Mouse (Mus musculus): ENCODE measurements around the gene Gm6793.

The Gm6793 gene

DNA sequence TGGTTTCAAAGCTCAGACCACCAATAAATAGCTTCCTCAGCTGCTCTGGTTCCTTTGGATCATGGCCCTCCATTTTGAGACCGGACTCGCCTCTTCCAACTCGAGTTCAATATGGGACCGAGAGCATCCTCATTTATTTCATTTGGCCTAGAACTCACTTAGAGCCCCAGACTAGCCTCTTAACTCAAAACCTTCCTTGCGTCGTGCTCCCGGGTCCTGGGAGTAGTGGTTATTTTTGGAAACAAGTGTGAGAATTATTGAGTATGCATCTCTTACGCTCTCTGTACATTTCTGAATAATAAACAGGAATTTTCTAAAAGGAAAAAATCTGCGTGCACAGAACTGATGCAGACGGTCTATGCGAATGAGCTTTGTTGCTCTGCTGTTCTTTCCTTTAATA lies at the start of gene Gm6793:
Gm6793 (minus strand) TSS at position 101 of the 400 bp plus-strand sequence.
- no peak for ATAC-seq (ENCODE audit: low TSS enrichment)

DNA sequence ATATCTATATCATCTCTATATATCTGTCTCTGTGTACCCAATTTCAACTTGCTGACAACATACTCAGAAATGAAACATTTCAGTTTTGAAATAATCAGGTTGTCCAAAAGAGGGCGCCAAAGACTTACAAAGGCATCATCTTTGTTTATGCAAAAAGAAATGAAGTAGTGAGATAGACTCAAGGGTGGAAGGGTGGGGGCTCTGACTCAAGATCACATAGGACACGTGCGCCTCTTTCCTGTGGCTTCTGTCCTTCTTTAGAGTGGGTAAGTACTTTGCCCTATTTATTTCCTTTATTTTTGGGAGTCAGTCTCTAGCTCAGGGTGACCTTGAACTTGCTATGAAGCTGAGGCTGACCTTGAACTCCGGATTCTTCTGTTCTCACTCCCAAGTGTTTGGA lies 46.5 kb upstream of the Gm6793 start:
- ATAC-seq (ENCODE audit: low TSS enrichment), result peak; percentile 44

DNA sequence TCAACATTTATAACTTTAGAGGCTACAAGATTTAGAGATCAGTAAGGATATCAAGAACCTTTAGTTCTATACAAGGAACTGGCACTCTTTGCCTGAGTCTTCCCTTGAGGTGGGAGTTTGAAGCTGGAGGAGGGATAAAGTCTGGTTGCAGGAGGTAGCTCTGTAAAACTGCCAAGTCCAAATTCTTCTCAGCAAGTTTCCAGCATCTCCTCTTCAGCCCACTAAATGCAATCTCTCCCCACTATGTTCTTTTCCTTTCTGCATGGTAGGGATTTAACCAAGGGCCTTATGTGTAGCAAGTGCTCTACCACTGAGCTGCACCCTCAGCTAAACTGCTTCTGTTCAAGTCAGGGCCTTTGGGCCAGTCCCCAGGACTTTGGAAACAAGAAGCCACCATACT lies 39.6 kb upstream of the Gm6793 start:
- ATAC-seq (ENCODE audit: low TSS enrichment), result peak; percentile 94

DNA sequence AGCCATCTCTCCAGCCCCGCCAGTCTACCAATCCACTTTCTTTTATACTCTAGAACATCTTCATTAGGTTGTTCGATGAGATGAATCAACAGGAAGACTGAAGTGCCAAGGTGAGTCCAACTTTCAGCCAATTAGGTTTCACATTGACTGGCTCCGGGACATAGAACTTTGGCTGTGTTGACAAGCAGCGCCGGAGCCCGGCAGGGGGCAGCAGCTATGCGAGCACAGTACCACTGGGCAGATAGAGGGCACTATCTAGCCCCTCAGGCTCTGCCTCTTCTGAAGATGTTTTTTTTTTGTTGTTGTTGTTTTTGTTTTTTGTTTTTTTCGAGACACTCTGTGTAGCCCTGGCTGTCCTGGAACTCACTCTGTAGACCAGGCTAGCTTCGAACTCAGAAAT lies 36.7 kb upstream of the Gm6793 start:
- no peak for ATAC-seq (ENCODE audit: low TSS enrichment)

DNA sequence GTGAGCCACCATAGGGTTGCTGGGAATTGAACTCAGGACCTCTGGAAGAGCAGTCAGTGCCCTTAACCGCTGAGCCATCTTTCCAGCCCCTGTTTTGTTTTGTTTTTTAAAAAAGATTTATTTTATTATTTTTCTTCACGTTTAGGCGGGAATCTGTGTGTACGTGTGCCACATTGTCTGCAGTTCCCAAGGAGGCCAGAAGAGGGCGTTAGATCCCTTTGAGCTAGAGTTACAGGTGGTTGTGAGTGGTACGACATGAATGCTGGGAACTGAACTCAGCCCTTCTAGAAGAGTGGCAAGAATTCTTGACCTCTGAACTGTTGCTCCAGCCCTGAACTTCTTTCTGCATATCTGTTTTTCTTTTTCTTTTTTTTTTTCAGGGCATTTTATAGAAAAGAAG lies 35.1 kb upstream of the Gm6793 start:
- no peak for ATAC-seq (ENCODE audit: low TSS enrichment)

DNA sequence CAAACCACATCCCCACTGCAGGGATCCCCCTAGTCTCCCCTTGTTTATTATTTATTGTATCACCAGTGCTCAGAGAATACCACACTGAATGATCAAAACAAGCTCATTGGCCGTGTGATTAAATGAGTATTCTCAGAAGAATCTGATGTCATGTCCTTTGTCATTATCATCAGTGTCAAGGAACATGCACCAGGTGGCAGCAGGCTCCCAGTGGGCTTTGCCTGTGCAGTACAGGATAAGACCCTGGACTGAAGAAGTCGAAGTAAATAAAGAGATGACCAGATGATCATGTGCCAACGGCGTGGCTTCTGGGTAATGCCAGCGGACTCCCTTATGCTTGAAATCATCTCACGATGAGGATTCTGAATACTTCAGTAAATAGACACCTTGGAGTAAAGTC lies 33.5 kb upstream of the Gm6793 start:
- ATAC-seq (ENCODE audit: low TSS enrichment), result no peak

DNA sequence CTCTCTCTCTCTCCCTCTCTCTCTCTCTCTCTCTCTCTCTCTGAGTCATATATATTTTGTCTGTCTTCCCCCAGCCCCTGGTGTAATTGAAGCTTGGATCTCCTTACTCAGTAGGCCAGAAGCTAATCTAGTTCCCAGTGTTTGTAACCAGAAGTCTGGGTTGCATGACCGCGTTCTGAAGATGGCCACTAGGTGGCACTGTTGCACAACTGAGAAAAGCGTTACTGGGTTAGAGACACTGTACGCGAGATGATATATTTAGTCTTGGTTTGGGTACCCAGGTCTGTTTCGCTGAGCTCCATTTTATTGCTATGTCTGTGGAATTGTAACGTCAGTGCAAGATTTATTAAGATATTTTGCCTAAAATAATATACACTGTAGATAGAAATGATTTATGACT lies 31.1 kb upstream of the Gm6793 start:
- peak; percentile 99 for ATAC-seq (ENCODE audit: low TSS enrichment)

DNA sequence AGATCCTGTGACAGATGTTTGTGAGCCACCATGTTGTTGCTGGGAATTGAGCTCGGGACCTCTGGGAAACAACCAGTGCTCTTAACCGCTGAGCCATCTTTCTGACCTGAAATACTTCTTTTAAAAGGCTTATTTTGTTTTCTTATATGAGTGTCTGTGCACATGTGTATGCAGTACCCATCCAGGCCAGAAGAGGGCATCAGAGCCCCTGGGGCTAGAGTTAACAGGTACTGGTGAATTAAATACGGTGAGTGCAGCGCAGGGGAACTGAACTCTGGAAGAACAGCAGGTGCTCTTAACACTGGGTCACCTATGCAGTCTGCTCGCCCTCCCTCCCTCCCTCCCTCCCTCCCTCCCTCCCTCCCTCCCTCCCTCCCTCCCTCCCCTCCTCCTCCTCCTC lies 30.3 kb upstream of the Gm6793 start:
- no peak for ATAC-seq (ENCODE audit: low TSS enrichment)

DNA sequence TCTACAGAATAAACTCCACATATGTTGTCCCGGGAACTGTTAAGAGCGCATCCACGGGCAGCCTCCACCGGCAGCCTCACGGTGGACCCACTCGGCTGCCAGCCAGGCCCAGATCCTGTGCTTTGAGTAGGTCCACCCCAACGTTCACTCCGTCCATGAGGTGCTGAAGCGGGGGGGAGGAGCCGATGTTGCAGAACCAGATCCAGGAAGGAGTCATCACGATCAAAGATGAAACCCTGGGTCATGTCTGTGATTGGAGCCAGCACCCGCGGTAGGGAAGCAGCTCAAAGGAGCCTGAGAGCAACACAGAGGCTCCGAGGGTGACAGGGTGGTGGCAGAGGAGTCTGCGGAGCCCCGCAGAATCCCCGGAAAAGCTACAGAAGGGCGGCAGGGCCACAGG lies 22.7 kb upstream of the Gm6793 start:
- no peak for ATAC-seq (ENCODE audit: low TSS enrichment)

DNA sequence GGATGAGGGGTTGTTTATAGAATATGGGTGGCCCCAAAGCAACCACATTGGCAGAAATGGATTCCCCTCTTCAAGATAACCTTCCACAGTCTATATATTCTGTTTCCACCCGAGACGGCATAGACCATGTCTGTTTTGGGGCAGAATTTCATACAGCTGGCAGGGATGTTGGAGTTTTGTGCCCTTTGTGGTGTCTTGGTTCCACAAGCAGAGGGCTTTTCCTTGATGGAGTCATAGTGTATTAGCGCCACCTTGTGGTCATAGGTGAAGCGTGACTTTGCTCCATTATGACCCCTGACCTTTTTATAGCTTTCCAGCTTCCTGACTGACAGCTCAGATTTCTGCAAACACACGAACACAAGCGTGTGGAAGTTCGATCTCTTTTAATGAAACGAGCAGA lies 19.8 kb upstream of the Gm6793 start:
- peak; percentile 85 for ATAC-seq (ENCODE audit: low TSS enrichment)

DNA sequence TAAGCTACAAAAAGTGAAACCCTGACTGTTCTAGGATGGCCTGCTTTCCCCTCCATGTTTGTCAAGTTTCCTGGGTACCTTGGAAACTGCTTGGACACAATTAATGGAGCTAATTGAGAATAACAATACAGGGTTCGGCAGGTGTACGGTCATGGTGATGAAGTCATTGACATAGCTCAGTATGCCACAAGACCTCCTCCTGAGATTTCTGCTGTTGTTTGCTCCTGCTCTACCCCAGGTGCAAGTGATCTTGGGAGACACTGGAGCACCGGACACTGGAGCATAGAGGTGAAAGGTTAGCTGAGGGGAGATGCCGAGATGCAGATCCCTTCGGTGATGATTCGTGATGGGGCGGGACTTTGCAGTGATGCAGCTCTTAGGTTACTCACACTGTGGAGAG lies 18.2 kb upstream of the Gm6793 start:
- ATAC-seq (ENCODE audit: low TSS enrichment), result no peak

DNA sequence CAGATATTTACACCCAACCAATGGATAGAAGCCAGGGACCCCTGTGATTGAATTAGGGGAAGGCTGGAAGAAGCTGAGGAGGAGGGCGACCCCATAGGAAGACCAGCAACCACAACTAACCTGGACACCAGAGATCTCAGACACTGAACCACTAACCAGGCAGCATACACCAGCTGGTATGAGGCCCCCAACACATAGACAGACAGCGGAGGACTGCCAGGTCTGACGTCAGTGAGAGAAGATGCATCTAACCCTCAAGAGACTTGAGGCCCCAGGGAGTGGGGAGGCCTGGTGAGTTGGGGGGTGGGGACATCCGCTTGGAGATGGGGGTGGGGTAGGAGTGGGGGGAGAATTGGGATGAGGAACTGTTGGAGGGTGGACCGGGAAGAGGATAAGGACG lies 15.8 kb upstream of the Gm6793 start:
- ATAC-seq (ENCODE audit: low TSS enrichment), result no peak

DNA sequence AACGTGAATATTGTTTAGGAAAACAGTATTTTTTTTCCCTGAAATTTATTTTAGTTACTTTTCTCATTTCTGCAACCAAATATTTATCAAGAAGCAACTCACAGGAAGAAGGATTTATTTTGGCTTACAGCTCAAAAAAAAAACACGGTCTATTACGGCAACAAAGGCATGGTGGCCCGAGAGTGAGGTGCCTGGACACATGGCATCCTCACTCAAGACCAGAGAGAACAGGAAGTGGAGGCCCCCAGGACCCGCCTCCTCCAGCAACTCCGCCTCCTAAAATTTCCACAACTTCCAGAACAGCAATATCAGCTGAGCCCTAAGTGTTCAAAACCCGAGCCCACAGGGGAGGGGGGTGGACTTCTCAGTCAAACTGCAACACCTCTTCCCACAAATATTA lies 14.6 kb upstream of the Gm6793 start:
- ATAC-seq (ENCODE audit: low TSS enrichment), result no peak

DNA sequence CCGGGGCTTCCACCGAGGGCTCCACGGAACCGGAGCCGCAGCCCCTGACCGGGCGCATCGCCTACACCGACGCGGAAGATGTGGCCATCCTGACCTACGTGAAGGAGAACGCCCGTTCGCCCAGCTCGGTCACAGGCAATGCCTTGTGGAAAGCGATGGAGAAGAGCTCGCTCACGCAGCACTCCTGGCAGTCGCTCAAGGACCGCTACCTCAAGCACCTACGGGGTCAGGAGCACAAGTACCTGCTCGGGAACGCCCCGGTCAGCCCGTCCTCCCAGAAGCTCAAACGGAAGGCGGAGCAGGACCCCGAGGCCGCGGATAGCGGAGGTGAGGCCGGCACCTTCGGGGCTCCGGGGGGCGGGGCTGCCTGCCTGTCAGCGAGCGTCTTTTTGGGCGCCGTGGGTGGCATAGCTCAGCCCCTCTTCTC lies 3.0 kb downstream of the Gm6793 start:
- peak; percentile 32; the same call in 1 of the 2 replicates for ATAC-seq (ENCODE audit: low TSS enrichment)

DNA sequence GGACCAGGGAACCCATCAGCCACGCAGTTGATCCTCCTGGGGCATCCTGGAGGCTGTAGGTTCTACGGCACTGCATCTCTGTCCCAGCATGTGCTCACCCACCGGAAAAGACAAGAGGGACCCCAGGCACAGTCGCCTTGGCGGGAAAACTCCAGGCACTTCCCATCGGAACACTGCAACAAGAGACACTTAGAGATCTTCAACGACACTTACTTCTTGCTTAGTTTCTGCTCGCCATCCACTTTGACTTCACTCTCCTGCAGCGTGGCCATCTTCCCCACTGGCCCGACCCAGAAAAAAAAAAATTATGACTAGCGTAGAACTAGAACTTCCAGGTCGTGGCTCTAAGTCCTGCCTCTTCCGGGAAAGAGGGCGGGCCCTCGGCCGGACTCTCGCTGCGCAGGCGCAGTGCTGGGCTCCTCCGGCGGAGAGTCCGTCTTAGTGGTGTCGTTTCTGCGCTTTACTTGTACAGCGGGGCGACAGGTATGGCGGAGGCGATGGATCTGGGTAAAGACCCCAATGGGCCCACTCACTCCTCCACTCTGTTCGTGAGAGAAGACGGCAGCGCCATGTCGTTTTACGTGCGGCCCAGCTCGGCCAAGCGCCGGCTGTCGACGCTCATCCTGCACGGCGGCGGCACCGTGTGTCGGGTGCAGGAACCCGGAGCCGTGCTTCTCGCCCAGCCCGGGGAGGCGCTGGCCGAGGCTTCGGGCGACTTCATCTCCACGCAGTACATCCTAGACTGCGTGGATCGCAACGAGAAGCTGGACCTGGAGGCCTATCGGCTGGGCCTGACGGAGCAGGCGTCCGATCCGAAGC lies 3.6 kb downstream of the Gm6793 start, which contains the start of the genes Kars and Terf2ip:
Kars (minus strand) TSS at position 327 of the 819 bp plus-strand sequence.
Terf2ip (plus strand) TSS at position 402 of the 819 bp plus-strand sequence.
- peak; percentile 96 for ATAC-seq (ENCODE audit: low TSS enrichment)

DNA sequence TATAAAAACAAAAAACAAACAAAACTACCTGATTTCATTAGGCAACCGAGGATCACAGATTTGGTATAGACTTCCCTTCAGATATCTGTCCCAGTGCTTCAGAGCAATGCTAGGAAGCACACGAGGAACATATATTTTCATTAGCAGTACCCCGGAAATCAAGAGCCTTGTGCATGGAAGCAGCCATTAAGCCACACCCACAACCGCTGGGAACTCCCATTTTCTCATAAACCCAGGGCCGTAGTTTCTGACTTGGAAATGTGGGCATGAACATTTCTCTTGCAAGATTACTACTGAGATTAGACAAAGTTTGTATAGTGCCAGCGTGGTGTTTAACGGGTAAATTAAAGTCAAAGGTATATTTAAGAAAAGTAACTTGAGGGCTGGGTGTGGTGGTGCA lies 5.3 kb downstream of the Gm6793 start:
- ATAC-seq (ENCODE audit: low TSS enrichment), result no peak

DNA sequence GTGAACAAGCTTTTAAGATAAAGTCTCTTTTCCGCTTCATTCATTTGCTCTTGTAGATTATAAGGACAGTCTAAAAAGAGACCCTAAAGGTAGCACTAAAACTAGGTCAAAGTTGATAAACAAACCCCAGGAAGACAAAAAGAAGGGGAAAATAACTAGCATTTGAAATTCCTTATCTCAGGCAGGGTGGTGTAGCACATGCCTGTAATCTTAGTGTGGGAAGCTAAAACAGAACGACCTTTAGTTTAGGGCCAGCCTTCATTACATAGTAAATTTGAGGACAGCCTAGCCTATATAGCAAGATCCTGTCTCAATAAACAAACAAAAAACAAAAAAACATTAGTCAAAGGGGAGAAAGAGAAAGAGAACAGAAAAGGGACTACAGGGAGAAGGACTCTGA lies 7.2 kb downstream of the Gm6793 start:
- ATAC-seq (ENCODE audit: low TSS enrichment), result no peak

DNA sequence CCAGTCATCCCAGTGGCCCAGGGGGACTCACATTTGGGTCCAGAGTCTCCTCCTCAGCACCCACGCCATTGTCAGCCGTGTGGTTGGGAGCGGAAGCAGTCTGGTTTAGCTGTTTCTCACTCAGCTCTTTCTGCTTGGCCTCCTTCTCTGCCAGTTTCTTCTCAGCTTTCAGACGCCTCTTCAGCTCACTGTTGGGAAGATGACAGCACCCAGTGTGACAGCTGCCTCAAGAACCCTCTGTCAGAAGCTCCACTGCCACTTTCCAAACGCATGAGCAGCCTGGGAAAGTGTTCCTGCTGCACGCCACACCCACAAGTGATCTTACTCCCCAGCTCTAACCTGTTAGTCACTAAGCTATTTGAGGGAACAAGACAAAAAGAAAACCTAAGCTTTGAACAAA lies 9.2 kb downstream of the Gm6793 start:
- peak; percentile 99 for ATAC-seq (ENCODE audit: low TSS enrichment)

DNA sequence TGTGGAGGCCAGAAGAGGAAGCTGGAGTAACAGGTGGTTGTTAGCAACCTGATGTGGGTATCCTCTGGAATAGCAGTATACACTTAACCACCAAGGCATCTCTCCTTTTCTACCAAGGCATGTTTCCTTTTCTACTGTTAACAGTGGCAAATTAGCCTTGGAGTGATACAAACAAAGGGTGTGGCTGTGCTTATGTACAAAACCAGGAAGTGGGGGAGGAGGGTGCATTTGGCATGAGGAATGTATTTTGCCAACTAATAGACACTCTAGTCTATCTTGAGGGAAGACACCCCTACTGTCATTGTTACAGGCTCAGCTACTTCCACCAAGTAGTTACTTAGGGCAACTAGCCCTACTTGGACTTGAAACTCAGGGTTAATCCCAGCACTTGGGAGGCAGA lies 10.1 kb downstream of the Gm6793 start:
- ATAC-seq (ENCODE audit: low TSS enrichment), result no peak

DNA sequence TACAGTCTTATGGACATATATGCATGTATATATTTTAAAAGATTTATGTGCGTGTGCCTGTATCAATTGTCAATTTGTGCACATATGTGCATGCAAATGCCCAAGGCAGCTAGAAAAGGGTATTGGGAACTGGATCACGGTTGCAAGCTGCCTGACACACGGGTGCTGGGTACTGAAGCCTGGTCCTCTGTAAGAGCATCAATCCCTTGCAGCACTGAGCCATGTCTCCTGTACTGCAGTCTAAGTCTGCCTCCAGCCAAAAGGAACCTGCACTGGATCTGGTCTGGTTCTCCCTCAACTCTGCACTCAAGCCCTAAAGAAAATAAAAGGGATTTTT lies 22.2 kb downstream of the Gm6793 start:
- no peak for ATAC-seq (ENCODE audit: low TSS enrichment)

DNA sequence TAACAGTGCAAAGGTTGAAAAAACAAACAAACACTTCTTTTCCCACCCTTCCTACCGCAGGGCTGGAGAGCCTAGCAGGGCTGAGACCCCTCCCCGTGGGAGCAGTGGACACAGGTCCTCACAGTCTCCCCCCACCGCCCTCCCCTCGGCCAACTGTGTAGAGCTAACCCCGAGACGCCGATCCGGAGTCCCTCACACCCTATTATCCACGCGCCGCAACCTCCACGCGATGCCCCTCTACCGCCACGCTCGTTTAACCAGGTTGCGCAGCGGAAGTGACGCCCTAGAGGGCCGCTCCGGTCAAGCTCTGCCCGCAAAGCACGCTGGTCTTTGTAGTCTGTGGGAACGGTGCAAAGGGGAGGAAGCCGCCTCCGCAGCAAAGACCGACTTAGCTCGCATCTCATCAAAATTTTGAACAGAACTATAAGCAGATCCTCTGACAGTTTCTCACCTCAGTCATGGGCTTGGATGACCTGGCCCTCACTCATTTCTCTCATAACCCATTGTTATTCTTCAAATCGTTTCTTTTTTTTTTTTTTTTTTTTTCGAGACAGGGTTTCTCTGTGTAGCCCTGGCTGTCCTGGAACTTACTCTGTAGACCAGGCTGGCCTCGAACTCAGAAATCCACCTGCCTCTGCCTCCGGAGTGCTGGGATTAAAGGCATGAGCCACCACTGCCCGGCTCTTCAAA lies 22.7 kb downstream of the Gm6793 start, which contains the start of gene Adat1:
Adat1 (minus strand) TSS at position 290 of the 690 bp plus-strand sequence.
- peak; percentile 96 for ATAC-seq (ENCODE audit: low TSS enrichment)

DNA sequence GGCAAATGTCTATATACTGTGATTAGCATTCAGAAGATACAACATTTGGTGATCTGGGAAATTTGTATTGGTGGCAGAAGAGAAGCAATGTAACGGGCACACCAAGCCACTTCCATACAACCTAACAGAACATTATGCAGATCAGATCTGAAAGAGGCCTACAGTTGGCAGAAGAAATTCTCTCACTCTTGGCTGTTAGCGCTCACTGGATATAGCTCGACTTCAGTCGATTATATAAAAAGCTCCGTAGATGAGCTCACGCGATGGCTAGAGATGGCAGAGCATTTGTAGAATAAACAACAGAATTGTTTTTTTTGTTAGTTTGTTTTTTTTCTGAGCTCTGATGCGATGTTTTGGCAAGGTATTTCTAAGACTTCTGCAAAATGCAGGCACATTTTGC lies 23.6 kb downstream of the Gm6793 start:
- ATAC-seq (ENCODE audit: low TSS enrichment), result peak; percentile 42

DNA sequence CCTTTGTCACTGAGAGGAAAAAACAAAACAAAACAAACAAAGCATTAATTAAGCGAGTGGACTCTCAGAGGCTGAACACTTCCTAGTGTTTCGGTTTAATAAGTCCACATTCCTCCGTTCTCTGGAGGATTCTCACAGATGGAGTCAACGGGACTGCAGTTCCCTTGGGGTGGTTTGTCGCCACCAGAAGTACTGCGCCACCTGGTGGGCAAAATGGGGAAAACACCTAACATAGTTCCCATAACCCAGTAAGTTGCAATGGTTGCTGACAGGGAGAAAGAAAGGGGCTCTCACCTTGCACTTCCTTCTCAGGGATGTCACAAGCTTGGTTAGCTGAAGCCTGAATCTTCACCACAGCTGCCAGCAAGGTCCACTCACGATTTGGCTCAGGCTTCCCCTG lies 24.9 kb downstream of the Gm6793 start:
- ATAC-seq (ENCODE audit: low TSS enrichment), result peak; percentile 45

Measured in frontal cortex, adult (tissue).